Mouse (Mus musculus) intestine, embryonic 14.5 days (tissue): ENCODE measurements around the gene Rnls. TPM values are rescaled to one million over a fixed set of nuclear protein-coding genes. Genes with fewer than 3 reads are reported as not detected.

ENCODE experiments used
- ATAC-seq: fragments of 200-750 bp; cut with Nextera tagmentation; replicated peaks from 2 replicates; pipeline ENCODE4 v1.8.0; 2017; ENCODE audit warnings: low read depth, moderate number of reproducible peaks, moderate TSS enrichment, moderate library complexity; ENCODE audit not compliant: low FRiP score, low TSS enrichment
- DNase-seq: peaks from one replicate; pipeline ENCODE4 v3.0.0-alpha.2; 2018; ENCODE audit warnings: low spot score
- H3K27ac ChIP-seq: fragments of 300-500 bp; sonication (generic); 2 replicates; pipeline ENCODE4 v1.5.1; 2014; ENCODE audit warnings: low read depth, mild to moderate bottlenecking, control low read depth
- H3K27me3 ChIP-seq: fragments of 300-500 bp; sonication (generic); replicated peaks from 2 replicates; pipeline ENCODE4 v1.6.1; 2014; ENCODE audit warnings: low read length, control low read depth; ENCODE audit not compliant: control insufficient read depth, insufficient read depth
- H3K36me3 ChIP-seq: fragments of 300-500 bp; sonication (generic); 2 replicates; pipeline ENCODE4 v1.6.1; 2014; ENCODE audit warnings: low read length, control low read depth; ENCODE audit not compliant: control insufficient read depth, insufficient read depth
- H3K4me1 ChIP-seq: fragments of 300-500 bp; sonication (generic); replicated peaks from 2 replicates; pipeline ENCODE4 v1.6.1; 2014; ENCODE audit warnings: low read length, control low read depth, mixed read lengths; ENCODE audit not compliant: control insufficient read depth, insufficient read depth
- H3K4me2 ChIP-seq: fragments of 300-500 bp; sonication (generic); 2 replicates; pipeline ENCODE4 v1.6.1; 2014; ENCODE audit warnings: low read length
- H3K4me3 ChIP-seq: fragments of 300-500 bp; sonication (generic); 2 replicates; pipeline ENCODE4 v1.5.1; 2014; ENCODE audit warnings: low read depth, low read length, control low read depth, mixed read lengths
- H3K9ac ChIP-seq: fragments of 300-500 bp; sonication (generic); 2 replicates; pipeline ENCODE4 v1.6.1; 2014; ENCODE audit warnings: mild to moderate bottlenecking, low read length
- H3K9me3 ChIP-seq: fragments of 300-500 bp; sonication (generic); 2 replicates; pipeline ENCODE4 v1.6.1; 2016; ENCODE audit warnings: low read length, control low read depth; ENCODE audit not compliant: control insufficient read depth
- WGBS: fragments of 180-500 bp; shearing (Covaris S2); extraction: QIAGEN DNeasy Blood & Tissue Kit; methylation state at CpG from one replicate; pipeline ENCODE4 v1.1.7; 2014; 5-methylcytosine and 5-hydroxymethylcytosine counted together
- polyA plus RNA-seq: library from polyadenylated mRNA; unstranded; fragments of >200 nt; fragmentation: Nextera tagmentation; extraction: Ambion mirVana; gene quantifications from 2 replicates; pipeline ENCODE4 v1.2.1, GENCODE M21; 2014

The Rnls gene
- polyA plus RNA-seq, 1 experiment from 2014 or later, result 6.4 TPM

DNA sequence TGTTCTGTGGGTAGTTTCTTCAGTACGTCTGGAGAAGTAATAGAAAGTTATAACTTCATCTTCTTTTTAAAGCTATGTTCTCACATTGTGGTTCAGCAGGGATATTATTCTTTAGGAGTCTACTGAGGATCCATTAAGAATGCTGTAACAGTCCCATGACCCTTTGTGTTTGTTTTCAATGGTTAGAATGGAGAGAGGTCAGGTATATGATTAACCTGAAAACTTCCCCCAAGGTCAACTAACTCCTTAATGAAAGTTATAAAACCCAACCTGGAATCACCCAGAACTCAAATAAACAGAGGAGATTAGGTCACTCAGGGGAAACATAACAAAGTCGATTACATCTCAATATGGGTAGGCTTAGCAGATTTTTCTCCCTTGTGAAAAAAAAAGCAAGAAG is 120.5 kb downstream of the Rnls start:
- no peak for ATAC-seq
- Histone ChIP-seq H3K9ac (no peak overlapping the region), H3K27me3 (no peaks in the 10 kb centered on the region), H3K36me3 (no peaks in the 10 kb centered on the region), H3K27ac (0 out of 2 replicates have a peak overlapping the region, but pooled peaks have one; percentile 22), H3K4me1 (no peaks in the 10 kb centered on the region), H3K4me2 (no peak overlapping the region), H3K9me3 (no peaks in the 10 kb centered on the region), H3K4me3 (no peak overlapping the region)
- no peak for DNase-seq
- WGBS, result 42% methylated on average over 2 of the region's 2 CpGs

DNA sequence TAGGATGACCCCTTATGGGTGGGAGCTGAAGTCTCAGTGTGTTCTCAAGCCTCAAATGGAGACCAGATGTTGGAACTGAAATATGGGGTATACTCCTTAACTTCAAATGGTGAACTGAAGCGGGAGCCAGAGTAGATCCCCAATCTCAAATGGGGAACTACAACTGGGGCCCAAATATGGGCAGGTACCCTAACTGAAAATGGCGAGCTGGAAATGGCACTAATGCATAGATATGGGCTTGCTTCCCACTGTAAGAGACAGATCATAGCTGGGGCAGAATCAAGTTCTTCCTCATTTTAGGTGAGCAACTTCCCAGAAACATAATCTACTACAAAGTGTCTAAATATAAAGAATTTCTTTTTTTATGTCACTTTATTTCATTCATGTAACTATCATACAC is 121.9 kb downstream of the Rnls start:
- H3K4me2 ChIP-seq, result no peak overlapping the region
- H3K4me3 ChIP-seq, result no peak overlapping the region
- H3K9me3 ChIP-seq, result no peaks in the 10 kb centered on the region
- no peaks in the 10 kb centered on the region for H3K4me1 ChIP-seq
- H3K27ac ChIP-seq, result no peak overlapping the region
- no peaks in the 10 kb centered on the region for H3K27me3 ChIP-seq
- ATAC-seq (no peak), DNase-seq (no peak)
- no peaks in the 10 kb centered on the region for H3K36me3 ChIP-seq
- 96% methylated on average over 2 of the region's 2 CpGs for WGBS
- H3K9ac ChIP-seq, result no peak overlapping the region

DNA sequence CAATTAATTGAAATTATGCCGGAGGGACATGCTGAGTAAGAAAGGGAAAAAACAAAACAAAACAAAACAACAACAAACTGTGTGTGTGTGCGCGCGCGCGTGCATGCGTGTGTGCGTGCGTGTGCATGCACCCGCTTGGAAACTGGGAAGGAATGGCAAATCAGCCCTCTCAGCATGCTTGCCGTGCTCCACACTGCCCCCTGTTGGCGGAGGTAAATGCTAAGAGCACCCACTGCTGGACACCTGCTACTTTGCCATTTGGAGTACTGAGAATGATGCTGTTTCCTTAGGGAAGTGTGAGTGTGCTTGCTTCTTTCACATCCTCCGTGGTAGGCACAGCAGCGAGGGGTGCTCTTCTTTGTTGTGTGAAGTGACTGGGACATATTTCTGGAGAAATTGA is 124.1 kb downstream of the Rnls start:
- no peaks in the 10 kb centered on the region for H3K36me3 ChIP-seq
- H3K4me2 ChIP-seq, result no peak overlapping the region
- no peak overlapping the region for H3K27ac ChIP-seq
- H3K4me1 ChIP-seq, result no peaks in the 10 kb centered on the region
- H3K9me3 ChIP-seq, result no peaks in the 10 kb centered on the region
- H3K4me3 ChIP-seq, result no peak overlapping the region
- ATAC-seq, result no peak
- H3K27me3 ChIP-seq, result no peaks in the 10 kb centered on the region
- 80% methylated on average over 14 of the region's 14 CpGs for WGBS
- no peak overlapping the region for H3K9ac ChIP-seq
- DNase-seq, result no peak

- Histone ChIP-seq H3K27ac (no peak overlapping the region), H3K9ac (no peak overlapping the region), H3K4me3 (no peak overlapping the region), H3K4me2 (no peak overlapping the region), H3K27me3 (no peaks in the 10 kb centered on the region), H3K36me3 (no peaks in the 10 kb centered on the region), H3K4me1 (no peaks in the 10 kb centered on the region), H3K9me3 (no peaks in the 10 kb centered on the region)
- ATAC-seq (no peak), DNase-seq (no peak)
- 19% methylated on average over 2 of the region's 2 CpGs for WGBS
Observed at GRCm38 (mm10) chr19:33265245-33265644, 126.8 kb downstream of the Rnls start.

GRCm38 (mm10) chr19:33264224-33264993 is 127.7 kb downstream of the Rnls start:
- Histone ChIP-seq H3K4me3 (no peak overlapping the region), H3K27ac (no peak overlapping the region), H3K36me3 (no peaks in the 10 kb centered on the region), H3K27me3 (no peaks in the 10 kb centered on the region), H3K4me2 (no peak overlapping the region), H3K4me1 (no peaks in the 10 kb centered on the region), H3K9me3 (no peaks in the 10 kb centered on the region), H3K9ac (no peak overlapping the region)
- 31% methylated on average over 3 of the region's 3 CpGs for WGBS
- ATAC-seq, result no peak
- DNase-seq, result no peak

DNA sequence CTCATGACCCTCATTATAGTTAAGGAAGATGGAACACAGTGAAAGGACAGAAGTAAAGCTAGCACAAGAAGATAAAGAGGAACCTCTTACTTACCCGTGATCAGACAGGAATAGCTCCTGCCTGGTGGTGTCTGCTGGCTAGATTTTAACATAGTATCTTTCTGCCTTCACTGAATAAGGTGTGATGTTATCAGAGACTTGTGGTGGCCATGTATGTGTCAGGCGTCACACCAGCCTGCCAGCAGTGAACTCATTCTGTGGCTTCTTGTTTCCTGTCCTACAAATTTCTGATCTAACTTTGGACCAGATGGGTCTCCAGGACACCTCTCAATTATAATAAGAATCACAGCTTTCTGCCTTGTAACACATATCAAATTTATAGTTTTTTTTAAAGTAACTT is 129.7 kb downstream of the Rnls start:
- no peak overlapping the region for H3K27ac ChIP-seq
- no peaks in the 10 kb centered on the region for H3K9me3 ChIP-seq
- ATAC-seq (no peak), DNase-seq (no peak)
- H3K4me2 ChIP-seq, result no peak overlapping the region
- no peak overlapping the region for H3K9ac ChIP-seq
- WGBS, result 73% methylated on average over 2 of the region's 2 CpGs
- no peaks in the 10 kb centered on the region for H3K27me3 ChIP-seq
- H3K4me1 ChIP-seq, result no peaks in the 10 kb centered on the region
- H3K36me3 ChIP-seq, result no peaks in the 10 kb centered on the region
- H3K4me3 ChIP-seq, result no peak overlapping the region

DNA sequence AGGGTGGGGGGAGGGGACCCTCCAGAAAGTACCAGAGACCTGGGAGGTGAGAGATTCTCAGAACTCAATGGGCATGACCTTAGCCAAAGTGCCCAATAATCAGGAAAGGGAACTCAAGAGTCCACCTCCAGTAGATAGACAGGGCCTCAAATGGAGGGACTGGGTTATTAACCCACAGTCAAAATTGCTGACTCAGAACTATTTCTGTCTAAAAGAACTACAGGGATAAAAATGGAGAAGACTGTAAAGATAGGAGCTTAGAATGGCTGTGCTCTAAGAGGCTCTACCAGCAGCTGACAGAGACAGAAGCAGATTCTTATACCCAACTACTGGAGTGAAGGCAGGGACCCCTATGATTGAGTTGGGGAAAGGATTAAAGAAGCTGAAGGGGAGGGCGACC is 132.9 kb downstream of the Rnls start:
- Histone ChIP-seq H3K27ac (no peak overlapping the region), H3K4me1 (no peaks in the 10 kb centered on the region), H3K36me3 (no peaks in the 10 kb centered on the region), H3K27me3 (no peaks in the 10 kb centered on the region), H3K4me3 (no peak overlapping the region), H3K4me2 (no peak overlapping the region), H3K9me3 (no peaks in the 10 kb centered on the region), H3K9ac (no peak overlapping the region)
- DNase-seq (no peak), ATAC-seq (no peak)
- WGBS, result 73% methylated on average over 1 of the region's 1 CpGs

GRCm38 (mm10) chr19:33253893-33254292 is 138.2 kb downstream of the Rnls start:
- no peak overlapping the region for H3K4me2 ChIP-seq
- no peak overlapping the region for H3K4me3 ChIP-seq
- DNase-seq (no peak), ATAC-seq (no peak)
- H3K27ac ChIP-seq, result no peak overlapping the region
- WGBS, result 37% methylated on average over 5 of the region's 5 CpGs
- H3K27me3 ChIP-seq, result no peaks in the 10 kb centered on the region
- H3K4me1 ChIP-seq, result peaks cover 4% of the 10 kb centered on the region; the same call in 1 of the 2 replicates
- no peaks in the 10 kb centered on the region for H3K36me3 ChIP-seq
- H3K9me3 ChIP-seq, result no peaks in the 10 kb centered on the region
- no peak overlapping the region for H3K9ac ChIP-seq

DNA sequence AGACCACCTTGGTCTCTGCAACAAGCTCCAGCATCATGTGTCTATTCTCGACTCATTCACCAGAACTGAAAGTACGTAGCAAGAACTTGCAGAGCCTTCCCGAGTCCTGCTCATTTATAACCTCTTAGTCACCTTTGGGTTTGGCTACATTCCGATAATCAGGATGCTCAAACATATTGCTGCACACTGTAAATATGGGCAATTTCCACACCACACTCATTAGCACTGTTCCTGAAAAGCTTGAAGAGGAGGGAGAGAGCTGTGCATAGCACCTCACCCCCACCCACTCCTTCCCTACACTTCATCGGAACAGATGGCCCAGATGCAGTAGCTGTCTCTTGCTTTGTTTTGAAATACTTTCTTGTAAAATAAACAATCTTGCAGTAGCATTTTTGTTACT is 139.9 kb downstream of the Rnls start:
- ATAC-seq (no peak), DNase-seq (no peak)
- no peaks in the 10 kb centered on the region for H3K36me3 ChIP-seq
- WGBS, result 59% methylated on average over 5 of the region's 5 CpGs
- H3K4me1 ChIP-seq, result peaks cover 4% of the 10 kb centered on the region; the same call in 1 of the 2 replicates
- no peaks in the 10 kb centered on the region for H3K27me3 ChIP-seq
- H3K9ac ChIP-seq, result no peak overlapping the region
- H3K27ac ChIP-seq, result no peak overlapping the region
- no peaks in the 10 kb centered on the region for H3K9me3 ChIP-seq
- no peak overlapping the region for H3K4me2 ChIP-seq
- H3K4me3 ChIP-seq, result no peak overlapping the region
